Mouse (Mus musculus) testis, adult 2 months (tissue): ENCODE measurements around the gene Bsg. TPM values are rescaled to one million over a fixed set of nuclear protein-coding genes. Genes with fewer than 3 reads are reported as not detected.

Experiments used
- H3K27ac ChIP-seq: fragments of 200-500 bp; 2 replicates; pipeline ENCODE4 v1.5.1; 2012; ENCODE audit warnings: low read depth, low read length; ENCODE audit not compliant: control insufficient read depth, insufficient read depth
- H3K27me3 ChIP-seq: fragments of 200-500 bp; 2 replicates; pipeline ENCODE4 v1.6.1; 2012; ENCODE audit warnings: mild to moderate bottlenecking, low read length, moderate library complexity; ENCODE audit not compliant: control insufficient read depth, insufficient read depth
- H3K36me3 ChIP-seq: fragments of 200-500 bp; 2 replicates; pipeline ENCODE4 v1.6.1; 2012; ENCODE audit warnings: mild to moderate bottlenecking, low read length; ENCODE audit not compliant: control insufficient read depth, insufficient read depth
- H3K4me1 ChIP-seq: fragments of 200-500 bp; 2 replicates; pipeline ENCODE4 v1.6.1; 2012; ENCODE audit warnings: low read length; ENCODE audit not compliant: control insufficient read depth, insufficient read depth
- H3K4me3 ChIP-seq: fragments of 200-500 bp; 2 replicates; pipeline ENCODE4 v1.5.1; 2012; ENCODE audit warnings: low read depth, mild to moderate bottlenecking, low read length, moderate library complexity, mixed read lengths; ENCODE audit not compliant: control insufficient read depth
- CTCF ChIP-seq: fragments of 200-500 bp; IDR thresholded peaks from 2 replicates; pipeline ENCODE4 v1.5.1; 2012; ENCODE audit warnings: low read depth, mild to moderate bottlenecking, inconsistent platforms, low read length, moderate library complexity; ENCODE audit not compliant: control insufficient read depth, insufficient read depth, insufficient replicate concordance
- POLR2A ChIP-seq: fragments of 200-500 bp; IDR thresholded peaks from 2 replicates; pipeline ENCODE4 v1.6.1; 2012; ENCODE audit warnings: low read depth, mild to moderate bottlenecking, inconsistent platforms, low read length, moderate library complexity; ENCODE audit not compliant: control insufficient read depth
- polyA plus RNA-seq: library from polyadenylated mRNA; depleted of rRNA; stranded (reverse); fragments of >200 nt; gene quantifications from 2 replicates; pipeline ENCODE4 v1.2.3, GENCODE M21; 2012

Gene Bsg
- polyA plus RNA-seq, 1 experiment: 920 TPM

DNA sequence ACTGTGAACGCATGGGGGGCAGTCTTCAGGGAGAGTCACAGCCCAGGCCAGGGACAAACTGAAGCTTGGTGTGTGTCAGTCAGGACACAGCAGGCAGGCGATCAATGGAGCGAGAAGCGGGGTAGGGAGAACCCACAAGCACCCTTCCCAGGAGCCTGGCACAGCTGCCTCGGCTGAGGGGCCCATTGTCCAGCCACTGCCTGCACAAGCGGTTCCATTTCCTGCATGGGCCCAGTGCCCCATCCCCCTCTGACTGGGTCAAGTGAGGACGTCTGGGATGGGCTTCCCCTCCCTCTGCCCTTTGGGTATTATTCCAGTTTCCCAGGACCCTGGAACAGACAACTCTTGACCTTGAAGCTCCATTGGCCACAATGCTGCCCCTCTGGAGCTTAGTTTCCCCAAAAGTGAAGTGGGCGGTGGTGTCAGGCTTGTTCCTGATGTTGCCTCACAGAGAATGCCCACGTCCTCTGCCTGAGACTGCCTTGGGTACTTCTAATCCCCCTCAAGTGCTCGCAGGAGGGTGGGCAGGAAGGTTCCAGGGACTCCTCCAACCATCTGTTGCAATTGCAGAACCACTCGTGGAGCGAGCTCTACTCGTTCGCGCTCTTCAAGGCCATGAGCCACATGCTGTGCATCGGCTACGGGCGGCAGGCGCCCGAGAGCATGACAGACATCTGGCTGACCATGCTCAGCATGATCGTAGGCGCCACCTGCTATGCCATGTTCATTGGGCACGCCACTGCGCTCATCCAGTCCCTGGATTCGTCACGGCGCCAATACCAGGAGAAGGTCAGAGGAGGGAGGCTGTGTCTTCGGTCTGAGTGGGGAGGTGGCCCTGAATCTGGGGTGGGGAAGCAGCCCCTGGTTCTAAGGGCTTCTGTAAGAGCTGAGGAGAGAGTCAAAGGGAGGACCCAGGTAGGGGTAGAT lies 24.3 kb downstream of the Bsg start:
- no peaks in the 10 kb centered on the region for H3K4me1 ChIP-seq
- no peaks in the 10 kb centered on the region for H3K27me3 ChIP-seq
- H3K36me3 ChIP-seq: no peaks in the 10 kb centered on the region
- no peak overlapping the region for H3K4me3 ChIP-seq
- H3K27ac ChIP-seq: no peak overlapping the region
- TF ChIP-seq CTCF (no peak), POLR2A (0 out of 2 replicates have a peak, but pooled peaks have one; percentile 17)

DNA sequence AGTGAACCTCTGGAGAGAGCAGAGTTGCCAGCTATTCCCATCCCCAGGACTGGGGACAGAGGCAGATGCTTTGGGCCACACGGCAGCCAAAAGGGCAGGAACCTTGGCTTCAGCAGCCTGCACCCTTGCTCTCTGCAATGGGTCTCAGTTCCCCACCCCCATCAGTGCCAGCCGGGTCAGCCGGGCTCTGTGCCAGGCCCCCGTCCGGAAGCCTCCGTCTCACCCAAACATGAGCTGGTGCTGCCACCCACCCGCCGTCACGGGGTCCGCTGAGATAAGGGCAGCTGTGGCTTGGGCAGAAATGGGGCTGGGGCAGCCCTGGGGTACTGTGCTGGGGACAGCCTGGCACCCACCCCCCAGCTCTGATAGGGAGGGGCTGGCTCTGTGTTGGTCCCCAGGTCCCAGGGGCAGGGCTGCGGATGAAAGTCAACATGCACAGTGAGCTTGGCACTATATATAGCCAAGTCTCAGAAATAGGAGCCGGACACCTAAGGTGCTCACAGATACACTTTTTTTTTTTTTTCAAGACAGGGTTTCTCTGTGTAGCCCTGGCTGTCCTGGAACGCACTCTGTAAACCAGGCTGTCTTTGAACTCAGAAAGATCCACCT lies 25.2 kb downstream of the Bsg start:
- Histone ChIP-seq H3K4me3 (no peak overlapping the region), H3K36me3 (no peaks in the 10 kb centered on the region), H3K4me1 (no peaks in the 10 kb centered on the region; the same call in 1 of the 2 replicates), H3K27ac (no peak overlapping the region), H3K27me3 (no peaks in the 10 kb centered on the region)
- no peak for TF ChIP-seq POLR2A
- no peak for TF ChIP-seq CTCF

DNA sequence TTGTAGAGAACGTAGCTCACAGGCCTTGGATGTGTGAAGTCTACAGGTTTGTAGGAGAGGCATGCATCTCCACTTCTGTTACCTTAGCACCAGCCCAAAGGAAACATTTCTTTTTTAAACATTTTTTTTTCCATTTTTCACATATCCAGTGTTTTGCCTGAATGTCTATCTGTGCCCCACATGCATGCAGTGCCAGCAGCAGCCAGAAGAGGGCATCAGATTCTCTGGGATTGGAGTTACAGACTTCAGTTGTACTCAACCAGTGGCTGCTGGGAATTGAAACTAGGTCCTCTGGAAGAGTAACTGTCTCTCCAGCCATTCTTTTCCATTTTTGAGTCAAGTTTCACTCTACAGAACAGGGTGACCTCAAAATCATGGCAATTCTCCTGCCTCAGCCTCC lies 28.2 kb downstream of the Bsg start:
- Histone ChIP-seq H3K27ac (no peak overlapping the region), H3K27me3 (no peaks in the 10 kb centered on the region), H3K4me3 (no peak overlapping the region), H3K36me3 (no peaks in the 10 kb centered on the region), H3K4me1 (peaks cover 17% of the 10 kb centered on the region)
- no peak for TF ChIP-seq POLR2A
- peak; percentile 40; the same call in 1 of the 2 replicates for TF ChIP-seq CTCF

DNA sequence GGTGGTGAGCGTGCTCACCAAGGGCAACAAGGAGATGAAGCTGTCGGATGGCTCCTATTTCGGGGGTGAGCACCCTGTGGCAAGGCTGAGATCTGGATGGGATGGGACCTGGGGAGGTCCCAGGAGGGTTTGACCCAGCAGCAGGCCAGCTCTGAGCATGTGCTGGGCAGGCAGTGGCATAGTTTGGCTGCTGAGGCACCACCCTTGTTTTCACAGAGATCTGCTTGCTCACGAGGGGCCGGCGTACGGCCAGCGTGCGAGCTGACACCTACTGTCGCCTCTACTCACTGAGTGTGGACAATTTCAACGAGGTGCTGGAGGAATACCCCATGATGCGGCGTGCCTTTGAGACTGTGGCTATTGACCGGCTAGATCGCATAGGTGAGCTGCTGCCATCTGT lies 29.6 kb downstream of the Bsg start:
- H3K27me3 ChIP-seq: no peaks in the 10 kb centered on the region
- H3K4me3 ChIP-seq: no peak overlapping the region
- no peaks in the 10 kb centered on the region for H3K36me3 ChIP-seq
- H3K4me1 ChIP-seq: peaks cover 23% of the 10 kb centered on the region
- no peak overlapping the region for H3K27ac ChIP-seq
- TF ChIP-seq CTCF: no peak
- no peak for TF ChIP-seq POLR2A

DNA sequence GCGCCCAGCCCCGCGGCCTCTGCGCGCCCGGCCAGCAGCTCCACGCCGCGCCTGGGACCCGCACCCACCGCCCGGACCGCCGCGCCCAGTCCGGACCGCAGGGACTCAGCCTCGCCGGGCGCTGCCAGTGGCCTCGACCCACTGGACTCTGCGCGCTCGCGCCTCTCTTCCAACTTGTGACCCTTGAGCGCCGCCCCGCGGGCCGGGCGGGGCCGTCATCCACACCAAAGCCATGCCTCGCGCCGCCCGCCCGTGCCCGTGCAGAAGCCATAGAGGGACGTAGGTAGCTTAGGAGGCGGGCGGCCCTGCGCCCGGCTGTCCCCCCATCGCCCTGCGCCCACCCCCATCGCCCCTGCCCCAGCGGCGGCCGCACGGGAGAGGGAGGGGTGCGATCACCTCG lies 31.1 kb downstream of the Bsg start:
- Histone ChIP-seq H3K4me1 (peaks cover 23% of the 10 kb centered on the region), H3K36me3 (no peaks in the 10 kb centered on the region), H3K4me3 (peak overlapping the region; percentile 33), H3K27ac (no peak overlapping the region), H3K27me3 (no peaks in the 10 kb centered on the region)
- no peak for TF ChIP-seq POLR2A
- TF ChIP-seq CTCF: no peak

DNA sequence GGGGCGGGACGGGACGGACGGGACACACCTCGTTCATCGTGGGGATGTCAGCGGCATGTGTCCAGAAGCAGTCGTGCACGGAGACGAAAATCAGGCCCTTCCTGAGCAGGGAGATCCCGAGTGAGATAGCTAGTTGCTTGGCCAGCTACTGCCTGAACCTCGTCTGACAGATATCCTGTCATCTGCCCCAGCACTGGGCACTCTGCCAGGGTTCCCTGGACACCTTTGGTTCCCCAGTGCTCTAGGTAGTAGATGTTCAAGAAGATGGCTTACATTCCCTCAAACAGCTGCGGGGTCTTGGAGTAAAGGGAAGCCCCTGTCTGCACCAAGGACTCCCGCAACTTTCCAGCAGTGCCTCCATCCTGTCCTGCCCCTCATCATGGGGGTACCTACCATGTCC lies 32.4 kb downstream of the Bsg start:
- Histone ChIP-seq H3K36me3 (no peaks in the 10 kb centered on the region; the same call in none of the 2 replicates), H3K27ac (no peak overlapping the region), H3K4me1 (peaks cover 23% of the 10 kb centered on the region), H3K4me3 (no peak overlapping the region), H3K27me3 (no peaks in the 10 kb centered on the region)
- TF ChIP-seq CTCF (no peak), POLR2A (no peak)

DNA sequence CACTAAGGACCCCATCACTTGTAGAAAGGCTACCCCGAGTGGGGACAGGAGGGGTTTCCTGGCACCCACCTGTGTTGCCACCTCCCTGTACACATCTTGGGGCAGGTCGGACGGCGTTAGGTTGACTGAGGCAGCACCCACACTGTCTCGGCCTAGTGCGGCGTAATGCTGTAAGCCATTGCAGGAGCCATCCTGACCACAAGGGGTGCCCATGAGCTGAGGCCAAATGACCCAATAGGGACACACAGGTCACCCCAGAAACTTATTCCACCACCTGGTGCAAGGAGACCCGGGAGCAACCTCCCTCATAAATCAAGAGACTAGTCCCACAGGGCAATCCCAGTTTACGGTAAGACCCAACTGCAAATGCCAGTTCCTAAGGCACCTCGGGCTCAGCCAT lies 34.0 kb downstream of the Bsg start:
- Histone ChIP-seq H3K27me3 (no peaks in the 10 kb centered on the region), H3K4me3 (no peak overlapping the region), H3K36me3 (no peaks in the 10 kb centered on the region; the same call in none of the 2 replicates), H3K27ac (no peak overlapping the region), H3K4me1 (peaks cover 23% of the 10 kb centered on the region)
- TF ChIP-seq POLR2A (no peak), CTCF (peak; percentile 66; the same call in 1 of the 2 replicates)
